Mouse (Mus musculus): Measurements from ENCODE around the gene Draxin. TPM values are rescaled to one million over a fixed set of nuclear protein-coding genes. Genes with fewer than 3 reads are reported as not detected.

Gene Draxin
- total RNA-seq, 2 experiments from 2014 or later: 0.18 to 0.27 TPM

DNA sequence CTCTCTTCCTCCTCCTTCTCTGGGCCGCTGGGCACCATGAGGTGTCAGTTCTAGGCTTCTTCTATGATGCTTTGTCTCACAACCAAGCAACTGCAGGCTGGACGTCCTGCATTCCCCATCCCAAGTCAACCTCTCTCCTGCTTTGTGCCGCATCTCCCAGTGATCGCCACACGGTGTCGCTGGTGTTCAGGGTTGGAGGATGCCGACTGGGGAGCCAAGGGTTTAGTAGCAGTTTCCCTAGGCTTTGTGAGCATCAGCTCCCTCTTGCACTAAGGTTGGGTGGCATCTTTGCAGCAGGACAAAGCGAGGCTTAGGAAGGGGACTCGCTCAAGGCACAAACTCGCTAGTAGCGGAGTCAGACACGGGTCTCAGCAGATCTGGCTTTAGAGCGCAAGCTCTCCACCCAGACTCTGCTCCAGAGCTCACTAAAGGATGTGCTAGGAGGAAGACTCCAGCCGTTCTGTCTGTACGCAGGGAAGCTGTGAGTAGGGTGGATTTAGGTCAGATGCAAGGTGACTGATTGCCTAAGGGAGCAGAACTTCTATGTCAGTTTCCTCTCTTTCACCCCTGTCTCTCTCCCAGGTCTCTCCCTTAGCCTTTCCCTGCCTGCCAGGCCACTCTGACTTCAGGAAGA, 15.6 kb downstream of the Draxin start:
- DNase-seq: peak; percentile 92

DNA sequence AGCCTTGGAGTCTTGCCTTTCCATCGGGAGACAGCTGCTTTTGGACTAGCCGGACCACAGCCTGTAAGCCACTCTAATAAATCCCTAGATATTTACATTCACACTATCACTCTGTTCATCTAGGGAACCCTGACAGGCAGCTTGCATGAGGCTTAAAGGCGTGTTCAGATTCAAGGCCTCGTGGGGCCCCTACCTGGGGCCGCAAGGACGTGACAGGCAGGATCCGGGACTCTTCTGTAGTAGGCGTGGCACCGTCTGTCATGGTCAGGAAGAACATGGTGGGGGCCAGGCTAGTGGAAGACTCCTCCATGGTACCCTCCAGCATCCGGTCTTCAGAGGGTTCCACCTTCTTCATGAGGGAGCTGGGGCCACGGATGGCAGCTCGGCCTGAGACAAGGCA, 18.0 kb downstream of the Draxin start:
- DNase-seq: no peak

DNA sequence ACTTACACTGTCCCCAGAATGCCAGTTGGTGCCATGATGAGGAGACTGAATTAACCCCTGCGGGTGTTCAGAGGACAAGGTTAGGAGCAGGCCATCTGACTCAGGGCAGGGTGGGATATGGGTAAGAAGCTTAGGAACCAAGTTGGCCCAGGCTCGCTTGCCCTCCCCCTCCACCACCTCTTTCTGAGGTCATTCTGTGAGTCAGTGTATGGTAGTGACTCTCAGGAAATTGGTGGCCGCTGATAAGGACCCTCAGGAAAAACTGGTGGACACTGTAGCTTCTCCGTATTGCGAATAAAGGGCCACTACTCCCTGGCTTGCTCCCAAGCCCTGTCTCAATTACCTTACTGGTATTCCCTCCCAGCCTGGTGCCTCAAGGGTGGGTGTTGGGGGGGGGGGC, 21.3 kb downstream of the Draxin start:
- no peak for DNase-seq

DNA sequence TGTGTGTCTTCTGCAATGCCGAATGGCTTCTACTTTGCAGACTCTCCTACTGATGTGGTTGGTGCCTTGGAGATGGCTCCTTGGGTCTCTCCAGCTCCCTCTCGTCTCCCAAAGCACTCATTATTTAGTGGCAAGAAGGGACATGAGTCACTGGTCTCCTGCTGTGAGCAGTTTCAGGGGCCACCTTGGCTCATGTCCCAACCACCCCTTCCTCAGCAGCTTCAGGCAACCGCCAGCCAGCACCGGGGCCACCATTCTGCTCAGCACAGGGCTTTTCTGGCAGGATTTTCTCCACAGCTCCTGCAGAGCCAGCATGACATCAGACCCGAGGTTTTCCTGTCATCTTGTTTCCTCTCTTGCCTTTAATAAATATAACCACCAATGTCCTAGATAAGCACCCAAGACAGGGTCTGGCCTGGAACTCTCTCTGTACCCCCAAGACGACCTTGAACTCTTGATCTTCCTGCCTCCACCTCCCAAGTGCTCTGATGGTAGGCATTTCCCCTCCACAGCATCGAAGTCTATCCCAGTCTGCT, 21.9 kb downstream of the Draxin start:
- no peak for DNase-seq

DNA sequence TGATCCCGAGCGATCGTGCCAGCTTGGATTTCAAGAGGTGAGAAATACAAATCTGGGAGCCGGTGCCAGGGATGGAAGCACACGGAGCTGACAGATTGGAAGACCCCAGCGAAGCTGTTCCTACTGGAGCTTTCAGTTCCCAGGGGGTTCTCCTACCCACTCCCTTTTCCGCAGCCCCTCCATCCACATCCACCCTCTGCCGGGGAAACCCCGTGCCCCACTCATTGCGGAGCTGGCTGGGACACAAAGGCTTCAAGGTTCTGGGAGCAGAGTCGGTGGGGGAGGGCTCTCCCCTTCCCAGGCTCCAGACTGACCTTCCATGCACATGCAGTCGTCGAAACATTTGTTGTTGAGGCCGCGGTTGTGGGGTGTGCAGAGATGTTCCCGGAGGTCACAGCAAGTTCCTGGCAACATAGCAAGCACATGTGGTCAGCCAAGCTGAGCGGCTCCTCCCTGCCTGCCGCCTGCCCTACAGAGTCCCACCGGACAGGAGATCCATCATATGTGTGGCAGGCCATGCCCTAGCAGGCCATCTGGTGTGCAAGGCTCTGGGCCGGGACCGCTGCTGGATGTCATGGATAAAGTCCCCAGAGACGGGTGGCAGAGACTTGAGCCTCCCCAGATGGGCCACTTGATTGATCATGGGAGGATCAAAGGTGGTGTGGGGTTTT, 22.7 kb downstream of the Draxin start:
- peak; percentile 51 for DNase-seq

DNA sequence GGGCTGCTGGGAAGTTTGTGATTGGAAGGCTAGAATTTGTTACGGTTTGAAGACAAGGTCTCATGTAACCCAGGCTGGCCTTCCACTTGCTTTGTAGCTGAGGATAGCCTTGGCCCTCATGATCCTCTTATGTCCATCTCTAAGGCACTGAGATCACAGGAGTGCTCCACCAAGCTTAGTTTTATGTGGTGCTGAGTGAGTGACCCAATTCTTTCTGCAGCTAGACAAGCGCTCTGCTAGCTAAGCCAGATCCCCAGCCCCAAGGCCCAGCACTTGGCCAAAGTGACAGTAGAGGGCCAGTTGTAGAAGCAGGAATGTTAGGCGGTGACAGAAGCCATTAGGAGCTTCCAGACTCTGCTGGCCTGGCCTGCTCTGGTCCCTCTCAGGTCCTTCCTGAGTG, 26.4 kb downstream of the Draxin start:
- no peak for DNase-seq

DNA sequence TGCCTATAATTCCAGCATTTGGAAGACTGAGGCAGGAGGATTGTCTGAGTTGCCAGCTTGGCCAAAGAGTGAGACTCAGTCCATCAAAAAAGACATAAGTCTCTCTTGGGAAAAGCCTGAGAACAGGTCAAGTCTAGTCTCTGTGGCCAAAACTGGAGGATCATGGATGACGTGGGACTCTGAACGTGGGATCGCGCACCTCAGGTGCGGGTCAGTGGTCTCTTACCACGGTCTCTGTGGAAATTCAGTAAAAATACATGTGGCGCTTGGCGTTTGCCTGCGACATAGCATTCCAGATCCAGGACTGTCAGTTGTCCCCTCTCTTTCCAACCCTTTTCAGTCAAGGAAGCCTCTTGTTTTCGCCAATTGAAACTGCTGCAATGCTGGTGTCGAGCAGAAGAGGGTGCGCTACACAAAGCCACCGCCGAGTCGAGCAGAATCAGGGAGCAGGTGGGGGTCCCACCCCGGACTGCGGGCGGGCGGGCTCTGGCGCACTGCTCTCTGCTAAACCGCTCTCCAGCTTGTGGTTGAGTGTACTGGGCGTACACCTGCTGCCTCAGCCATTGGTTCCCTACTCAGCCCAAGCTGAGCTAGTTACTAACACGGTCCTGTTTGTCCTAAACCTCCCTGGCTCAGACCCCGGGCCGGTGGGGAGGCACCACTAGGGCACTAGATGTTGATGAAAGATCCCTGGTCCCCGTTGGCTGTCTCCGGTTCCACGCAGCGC, 28.5 kb downstream of the Draxin start:
- DNase-seq: peak; percentile 73

DNA sequence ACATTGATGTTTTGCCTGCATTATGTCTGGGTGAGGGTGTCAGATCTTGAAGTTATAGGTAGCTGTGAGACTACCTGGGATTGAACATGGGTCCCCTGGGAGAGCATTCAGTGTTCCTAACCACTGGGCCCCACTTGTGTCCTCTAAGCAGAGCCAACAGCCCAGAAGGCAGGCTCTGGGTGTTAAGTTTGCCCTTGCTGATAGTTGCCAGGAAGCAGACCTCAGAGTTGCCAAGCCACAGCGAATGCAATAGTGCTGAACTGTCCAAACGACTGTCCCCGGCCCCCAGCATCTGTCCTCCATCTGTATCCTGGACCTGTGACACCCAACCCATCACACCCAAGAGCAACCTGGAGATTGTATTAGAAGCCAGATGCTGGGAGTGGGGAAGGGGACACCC, 31.8 kb downstream of the Draxin start:
- DNase-seq: no peak

DNA sequence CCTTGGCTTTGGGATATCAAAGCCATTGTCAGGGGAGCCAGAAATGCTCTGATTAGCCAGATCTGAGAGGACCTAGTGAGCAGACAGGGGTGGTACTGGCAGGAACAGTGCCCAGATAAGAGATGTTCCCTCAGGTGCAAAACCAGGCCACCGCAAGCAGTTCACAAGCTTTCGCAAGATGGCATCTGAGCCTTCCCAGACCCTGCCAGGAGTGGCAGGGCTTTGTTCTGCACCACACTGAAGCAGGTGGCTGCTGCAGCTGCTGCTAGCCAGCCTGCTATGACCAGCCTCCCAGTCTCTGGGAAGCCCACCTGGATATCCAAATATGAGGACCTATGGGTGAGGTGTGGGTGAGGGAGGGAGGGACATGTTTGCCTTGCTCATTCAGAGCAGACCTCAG, 32.6 kb downstream of the Draxin start:
- no peak for DNase-seq

DNA sequence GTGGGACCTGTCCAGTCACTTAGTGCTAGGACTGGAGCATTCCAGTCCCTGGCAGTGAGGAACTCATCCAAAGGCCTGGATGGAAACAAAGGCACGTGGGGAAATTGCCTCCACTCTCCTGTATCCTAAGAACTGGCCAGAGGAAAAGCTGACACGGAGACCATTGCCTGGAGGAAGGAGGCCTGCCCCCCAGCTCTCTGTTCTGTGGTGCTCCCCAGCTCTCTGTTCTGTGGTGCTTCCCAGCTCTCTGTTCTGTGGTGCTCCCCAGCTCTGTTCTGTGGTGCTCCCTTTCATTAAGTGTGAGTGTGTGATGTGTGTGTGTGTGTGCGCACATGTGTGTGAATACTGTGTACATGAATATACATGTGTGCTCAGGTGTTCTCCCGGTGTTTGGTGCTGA, 35.4 kb downstream of the Draxin start:
- DNase-seq: no peak

DNA sequence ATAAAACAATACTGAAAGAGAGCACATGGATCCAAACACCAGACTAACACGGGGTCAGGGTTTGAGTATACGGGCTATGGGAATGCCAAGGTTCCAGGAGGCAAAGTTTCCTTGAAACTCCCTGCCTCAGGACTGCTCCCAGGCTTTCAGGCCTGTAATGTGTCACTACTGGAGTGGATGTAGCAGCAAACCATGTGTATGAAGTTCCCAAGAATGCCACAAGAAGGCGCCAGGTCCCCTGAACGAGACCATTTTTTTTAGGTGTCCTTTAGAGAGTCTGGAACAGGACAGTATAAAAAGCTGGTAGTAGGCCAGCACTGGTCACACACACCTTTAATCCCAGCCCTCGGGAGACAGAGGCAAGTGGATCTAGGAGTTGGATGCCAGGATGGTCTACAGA, 36.3 kb downstream of the Draxin start:
- DNase-seq: no peak

DNA sequence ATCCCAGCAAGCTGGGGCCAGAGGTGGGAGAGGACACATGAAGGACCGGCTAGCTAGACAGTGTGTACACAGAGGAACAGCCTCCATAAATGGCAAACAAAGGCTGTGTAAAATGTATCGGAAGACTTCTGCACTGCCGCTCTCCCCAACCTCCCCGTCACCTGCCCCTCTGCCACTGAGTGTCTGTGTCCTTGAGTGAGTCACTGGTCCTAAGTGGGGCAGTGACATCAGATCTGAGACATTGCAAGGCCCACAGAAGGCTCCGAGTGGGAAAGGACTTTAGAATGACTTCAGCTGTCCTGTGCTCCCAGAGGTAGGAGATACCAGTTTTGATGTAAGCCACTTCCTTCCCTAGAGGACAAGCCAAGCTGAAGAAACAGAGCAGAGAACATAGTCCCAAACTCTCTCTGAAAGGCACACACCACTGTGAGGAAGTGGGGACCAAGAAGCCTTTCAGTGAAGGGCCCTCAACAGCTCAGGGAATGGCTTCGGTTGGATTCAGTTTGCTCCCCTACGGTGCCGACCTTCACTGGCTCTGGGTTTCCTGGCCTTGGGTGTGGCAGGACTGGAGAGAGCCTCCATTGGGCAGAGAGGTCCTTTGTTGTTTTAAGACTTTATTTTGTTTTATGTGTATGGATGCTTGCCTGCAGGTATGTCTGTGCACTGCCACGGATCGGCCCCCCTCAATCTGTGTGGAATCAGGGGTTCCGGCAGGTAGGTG, 37.8 kb downstream of the Draxin start:
- DNase-seq: peak; percentile 54

DNA sequence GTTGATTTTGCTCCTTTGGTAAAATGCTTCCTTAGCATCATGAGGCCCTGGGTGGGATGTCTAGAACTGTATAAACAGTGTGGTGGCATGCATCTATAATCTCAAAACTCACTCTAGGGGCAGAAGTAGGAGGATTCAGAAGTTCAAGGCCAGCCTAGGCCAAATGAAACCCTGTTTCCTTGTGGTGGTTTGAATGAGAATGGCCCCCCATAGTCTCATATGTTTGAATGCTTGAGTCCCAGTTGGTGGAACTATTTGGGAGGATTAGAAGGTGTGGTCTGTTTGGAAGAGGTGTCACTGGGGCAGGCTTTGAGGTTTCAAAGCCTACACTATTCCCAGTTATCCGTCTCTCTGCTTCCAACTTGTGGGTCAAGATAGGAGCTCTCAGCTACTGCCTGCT, 39.3 kb downstream of the Draxin start:
- no peak for DNase-seq

DNA sequence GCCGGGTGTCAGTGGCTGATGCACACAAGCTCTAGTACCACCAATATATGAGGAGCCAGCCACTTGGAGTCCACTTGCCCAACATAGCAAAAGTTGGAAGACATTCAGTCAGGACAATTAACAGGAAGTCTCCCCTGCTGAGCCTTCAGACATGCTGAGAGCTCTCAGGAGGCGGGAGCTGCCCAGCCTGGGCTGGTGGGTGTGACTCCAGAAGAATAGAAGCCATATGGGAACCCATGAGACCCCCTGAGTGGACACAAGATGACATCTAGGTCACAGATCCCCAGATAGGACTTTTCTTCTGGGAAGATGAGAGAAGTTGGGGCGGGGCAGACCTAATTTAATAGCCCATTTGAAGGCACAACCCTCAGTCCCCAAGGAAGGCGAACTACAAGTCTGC, 41.3 kb downstream of the Draxin start:
- no peak for DNase-seq

DNA sequence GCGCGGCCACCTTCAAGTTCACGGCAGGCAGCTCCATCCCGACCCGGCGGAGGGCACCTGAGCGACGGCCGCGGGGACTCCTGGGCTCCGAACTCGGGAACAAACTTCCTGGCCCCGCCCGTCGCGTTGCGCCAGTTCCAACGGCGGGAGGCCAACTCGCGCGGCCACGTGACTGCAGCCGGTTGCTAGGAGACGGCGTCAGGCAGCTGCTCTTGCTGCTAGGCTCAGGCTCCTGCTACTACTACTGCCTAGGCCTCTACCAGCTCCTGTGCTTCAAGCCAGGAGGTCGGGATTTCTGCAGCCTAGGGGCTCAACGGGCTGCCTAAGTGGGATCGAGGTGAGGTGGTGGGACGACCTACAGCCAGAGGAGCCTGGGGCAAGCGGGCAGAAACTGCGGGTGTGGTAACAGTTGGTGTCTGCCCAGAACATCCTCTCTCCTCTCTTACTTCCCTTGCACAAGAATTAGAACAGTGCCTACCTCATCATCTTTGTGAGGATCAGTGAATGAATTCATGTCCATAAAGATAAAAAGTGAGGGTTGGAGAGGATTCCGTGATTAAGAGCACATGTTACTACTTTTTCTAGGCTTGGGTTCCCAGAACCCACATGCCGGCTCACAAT, 42.5 kb downstream of the Draxin start, which contains the start of gene Agtrap:
Gene Agtrap, minus strand, starts transcription at position 125 of the 621 bp plus-strand sequence.
- DNase-seq: peak; percentile 97

DNA sequence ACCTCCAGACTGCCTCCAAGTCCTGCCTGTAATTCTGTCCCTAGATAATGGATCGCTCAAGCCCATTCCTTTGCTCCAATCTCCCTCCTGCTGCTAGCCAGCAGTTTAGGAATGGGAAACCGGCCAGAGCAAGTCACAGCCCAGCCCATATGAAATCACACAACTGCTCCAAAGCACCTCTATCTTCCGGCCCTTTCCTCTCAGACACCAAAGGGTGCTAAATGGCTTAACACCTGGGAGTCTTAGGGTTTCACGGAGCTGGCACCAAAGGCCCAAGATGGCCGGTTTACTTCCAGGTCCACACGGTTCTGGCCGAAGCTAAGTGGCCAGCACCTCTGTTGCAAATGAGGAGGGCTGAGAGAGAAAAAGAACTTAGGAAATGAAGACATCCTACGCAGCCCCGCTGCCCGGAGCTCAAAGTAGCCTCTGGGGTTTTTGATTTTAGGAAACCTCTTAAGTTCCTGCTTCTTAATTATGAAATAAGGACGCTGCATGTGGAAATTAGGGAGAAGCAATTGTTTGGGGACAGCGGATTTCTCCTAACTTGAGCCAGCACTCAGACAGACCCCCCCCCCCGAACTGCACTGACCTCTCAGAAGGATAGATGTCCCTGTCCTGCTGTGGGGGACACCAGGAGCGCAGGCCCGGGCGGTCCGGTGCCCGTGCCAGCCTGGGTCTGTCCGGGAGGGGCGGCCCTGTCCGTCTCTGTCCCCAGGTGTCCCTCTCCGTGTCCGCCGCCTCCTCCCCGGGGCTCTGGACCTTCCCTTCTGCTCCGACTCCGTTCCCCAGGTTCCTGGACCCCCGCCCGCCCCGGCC, 43.2 kb downstream of the Draxin start:
- DNase-seq: peak; percentile 71

DNA sequence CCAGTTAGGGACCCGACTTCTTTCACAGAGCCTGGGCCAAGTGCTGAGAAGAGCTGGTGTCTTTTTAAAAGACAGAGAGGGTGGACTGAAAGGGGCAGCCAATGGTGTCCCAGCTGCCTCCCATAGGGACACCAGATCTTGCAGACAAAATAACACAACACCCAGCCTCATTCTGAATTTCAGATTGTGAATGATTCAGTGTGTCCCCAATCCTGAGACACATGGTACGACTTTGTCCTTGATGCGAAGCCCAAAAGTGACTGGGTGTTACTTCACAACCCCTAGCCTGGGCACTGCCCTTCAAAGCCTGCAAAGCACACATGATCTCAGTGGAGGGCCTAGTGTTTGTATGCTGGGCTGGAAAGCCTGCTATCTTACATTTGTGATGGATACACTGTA, 44.6 kb downstream of the Draxin start:
- DNase-seq: peak; percentile 68

DNA sequence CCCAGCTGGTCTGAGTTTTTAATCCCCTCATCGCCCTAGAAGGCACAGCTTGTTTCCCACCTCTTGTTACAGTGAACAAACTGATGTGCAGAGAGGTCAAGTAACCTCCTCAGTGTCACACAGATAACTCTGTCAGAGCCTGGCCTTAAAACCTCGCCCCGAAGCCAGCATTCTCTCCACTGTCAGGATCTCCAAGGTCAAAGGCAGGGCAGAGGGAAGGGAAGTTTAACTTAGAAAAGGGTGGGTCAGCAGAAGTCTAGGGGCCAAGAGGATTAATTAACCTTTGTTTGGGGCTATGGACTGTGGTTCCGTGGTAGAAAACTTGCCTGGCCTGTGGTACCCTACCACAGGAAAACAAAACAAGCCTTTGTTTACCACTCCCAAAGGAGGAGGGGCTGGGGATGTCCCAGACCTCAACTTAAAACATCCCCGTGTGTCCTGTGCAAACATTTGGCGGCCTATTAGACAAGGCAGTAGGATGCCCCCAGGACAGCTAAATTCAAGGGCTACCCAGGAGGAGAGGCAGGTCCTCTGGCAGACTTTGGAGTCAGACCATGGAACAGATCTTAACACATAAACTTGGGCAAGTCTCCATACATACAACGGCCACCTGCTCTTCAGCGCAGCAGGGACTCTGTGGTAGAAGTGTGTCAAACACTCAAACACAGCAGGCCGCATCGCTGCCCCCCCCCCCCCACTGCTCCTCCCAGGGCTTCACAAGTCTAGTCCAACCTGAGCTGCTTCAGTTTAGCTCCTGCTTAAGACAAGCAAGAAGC, 45.2 kb downstream of the Draxin start:
- DNase-seq: peak; percentile 45

DNA sequence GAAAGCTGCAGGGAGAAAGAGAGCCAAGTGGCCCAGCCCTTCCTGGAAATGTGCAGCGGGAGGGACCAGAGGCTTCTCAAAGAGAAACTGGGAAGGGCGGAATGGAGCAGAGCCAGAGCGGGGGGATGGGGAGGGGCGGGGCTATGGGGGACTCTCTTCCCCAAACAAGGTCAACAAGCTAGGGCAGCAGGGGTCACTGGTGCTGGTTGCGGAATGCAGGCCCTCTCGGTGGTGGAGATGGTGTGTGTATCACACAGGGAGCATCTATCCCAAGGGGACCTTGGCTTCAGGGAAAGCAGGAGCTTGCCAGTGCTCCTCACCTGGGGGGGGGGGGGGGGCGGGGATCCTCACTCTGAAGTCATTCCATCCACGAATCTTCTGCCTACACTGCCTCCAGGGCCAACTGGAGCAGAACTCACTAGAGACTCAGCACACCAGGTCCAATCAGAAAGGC, 46.2 kb downstream of the Draxin start:
- peak; percentile 59 for DNase-seq
